Mouse (Mus musculus) intestine, embryonic 15.5 days (tissue): ENCODE results near the gene Cfap300. TPM values are rescaled to one million over a fixed set of nuclear protein-coding genes. Genes with fewer than 3 reads are reported as not detected.

Experiments used
- ATAC-seq: fragments of 200-750 bp; cut with Nextera tagmentation; 2 replicates; pipeline ENCODE4 v1.8.0; 2017; ENCODE audit warnings: moderate TSS enrichment, moderate library complexity
- H3K27ac ChIP-seq: fragments of 300-500 bp; sonication (generic); 2 replicates; pipeline ENCODE4 v1.5.1; 2015; ENCODE audit warnings: mild to moderate bottlenecking, inconsistent platforms
- H3K27me3 ChIP-seq: fragments of 300-500 bp; sonication (generic); replicated peaks from 2 replicates; pipeline ENCODE4 v1.6.1; 2015; ENCODE audit warnings: inconsistent platforms
- H3K36me3 ChIP-seq: fragments of 300-500 bp; sonication (generic); 2 replicates; pipeline ENCODE4 v1.6.1; 2015; ENCODE audit warnings: inconsistent platforms
- H3K4me1 ChIP-seq: fragments of 300-500 bp; sonication (generic); replicated peaks from 2 replicates; pipeline ENCODE4 v1.6.1; 2015; ENCODE audit warnings: inconsistent platforms
- H3K4me2 ChIP-seq: fragments of 300-500 bp; sonication (generic); replicated peaks from 2 replicates; pipeline ENCODE4 v1.6.1; 2015; ENCODE audit warnings: mild to moderate bottlenecking, inconsistent platforms
- H3K4me3 ChIP-seq: fragments of 300-500 bp; sonication (generic); replicated peaks from 2 replicates; pipeline ENCODE4 v1.5.1; 2015; ENCODE audit warnings: inconsistent platforms
- H3K9ac ChIP-seq: fragments of 300-500 bp; sonication (generic); 2 replicates; pipeline ENCODE4 v1.6.1; 2015; ENCODE audit warnings: inconsistent platforms
- H3K9me3 ChIP-seq: fragments of 300-500 bp; sonication (generic); 2 replicates; pipeline ENCODE4 v1.6.1; 2016; ENCODE audit warnings: inconsistent platforms
- WGBS: fragments of 180-500 bp; shearing (Covaris S2); methylation state at CpG from one replicate; pipeline ENCODE4 v1.1.7; 2015; 5-methylcytosine and 5-hydroxymethylcytosine counted together
- polyA plus RNA-seq: library from polyadenylated mRNA; unstranded; fragments of >200 nt; fragmentation: Nextera tagmentation; extraction: Ambion mirVana; gene quantifications from 2 replicates; pipeline ENCODE4 v1.2.1, GENCODE M21; 2015

Gene Cfap300
- polyA plus RNA-seq, 1 experiment from 2014 or later: 8.6 TPM

DNA sequence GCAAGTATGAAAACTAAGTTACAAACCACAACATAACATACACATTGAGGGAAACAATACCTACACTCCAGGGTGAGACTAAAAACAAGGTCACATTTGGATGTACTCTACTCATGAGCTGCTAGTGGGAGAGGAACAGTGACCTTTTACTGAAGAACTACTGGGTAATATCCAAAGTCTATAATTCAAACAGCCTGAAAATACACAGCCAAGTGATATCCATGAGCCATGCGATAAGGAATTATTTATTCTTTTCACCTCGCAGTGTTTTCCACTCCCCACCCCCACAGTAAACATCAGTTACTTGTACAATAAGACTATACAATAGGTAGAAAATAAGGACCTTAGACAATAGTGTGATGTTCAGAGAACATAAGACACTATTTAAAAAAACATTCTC, 62.5 kb downstream of the Cfap300 start:
- Histone ChIP-seq H3K27ac (no peak overlapping the region), H3K9ac (no peak overlapping the region), H3K4me2 (no peak overlapping the region), H3K36me3 (no peaks in the 10 kb centered on the region), H3K9me3 (no peaks in the 10 kb centered on the region), H3K4me1 (0 out of 2 replicates have a peak, but pooled peaks cover 3% of the 10 kb centered on the region), H3K4me3 (no peak overlapping the region), H3K27me3 (no peaks in the 10 kb centered on the region)
- ATAC-seq: no peak
- 69% methylated on average over 2 of the region's 2 CpGs for WGBS

GRCm38 (mm10) chr9:7979153-7979916, 63.3 kb downstream of the Cfap300 start:
- Histone ChIP-seq H3K27me3 (no peaks in the 10 kb centered on the region), H3K4me3 (no peak overlapping the region), H3K9ac (no peak overlapping the region), H3K4me1 (0 out of 2 replicates have a peak, but pooled peaks cover 3% of the 10 kb centered on the region), H3K36me3 (no peaks in the 10 kb centered on the region), H3K4me2 (no peak overlapping the region), H3K9me3 (no peaks in the 10 kb centered on the region), H3K27ac (no peak overlapping the region)
- no peak for ATAC-seq
- 81% methylated on average over 11 of the region's 11 CpGs for WGBS

GRCm38 (mm10) chr9:7978502-7978901, 64.1 kb downstream of the Cfap300 start:
- 90% methylated on average over 3 of the region's 3 CpGs for WGBS
- peaks cover 5% of the 10 kb centered on the region; the same call in 1 of the 2 replicates for H3K36me3 ChIP-seq

DNA sequence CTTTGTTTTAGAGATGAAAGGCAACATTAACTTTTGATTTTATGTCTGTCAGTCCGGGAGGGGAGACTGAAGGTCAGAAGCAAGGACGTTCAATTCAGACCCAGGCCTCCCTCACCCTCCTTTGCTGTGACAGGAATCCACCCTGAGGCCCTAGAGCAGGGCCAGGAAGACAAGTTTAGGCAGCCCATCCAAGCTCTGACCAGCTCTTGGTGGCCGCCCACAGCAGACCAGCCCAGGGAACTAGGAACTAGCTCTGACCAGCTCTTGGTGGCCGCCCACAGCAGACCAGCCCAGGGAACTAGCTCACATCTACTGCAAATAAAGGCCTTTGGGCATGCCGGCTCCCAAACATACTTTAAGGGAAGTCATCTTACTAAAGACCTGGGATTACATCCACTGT, 65.0 kb downstream of the Cfap300 start:
- no peaks in the 10 kb centered on the region for H3K9me3 ChIP-seq
- ATAC-seq: no peak
- WGBS: 83% methylated on average over 5 of the region's 5 CpGs
- no peaks in the 10 kb centered on the region for H3K27me3 ChIP-seq
- no peak overlapping the region for H3K4me2 ChIP-seq
- H3K4me1 ChIP-seq: no peaks in the 10 kb centered on the region
- no peak overlapping the region for H3K27ac ChIP-seq
- H3K4me3 ChIP-seq: no peak overlapping the region
- no peak overlapping the region for H3K9ac ChIP-seq
- H3K36me3 ChIP-seq: peaks cover 12% of the 10 kb centered on the region; the same call in 1 of the 2 replicates

More at GRCm38 (mm10) chr9:7978502-7978901, 64.1 kb downstream of the Cfap300 start:
- ATAC-seq: no peak
- Histone ChIP-seq H3K4me2 (no peak overlapping the region), H3K4me3 (no peak overlapping the region), H3K9me3 (no peaks in the 10 kb centered on the region), H3K27me3 (no peaks in the 10 kb centered on the region), H3K9ac (no peak overlapping the region), H3K4me1 (no peaks in the 10 kb centered on the region), H3K27ac (no peak overlapping the region)

DNA sequence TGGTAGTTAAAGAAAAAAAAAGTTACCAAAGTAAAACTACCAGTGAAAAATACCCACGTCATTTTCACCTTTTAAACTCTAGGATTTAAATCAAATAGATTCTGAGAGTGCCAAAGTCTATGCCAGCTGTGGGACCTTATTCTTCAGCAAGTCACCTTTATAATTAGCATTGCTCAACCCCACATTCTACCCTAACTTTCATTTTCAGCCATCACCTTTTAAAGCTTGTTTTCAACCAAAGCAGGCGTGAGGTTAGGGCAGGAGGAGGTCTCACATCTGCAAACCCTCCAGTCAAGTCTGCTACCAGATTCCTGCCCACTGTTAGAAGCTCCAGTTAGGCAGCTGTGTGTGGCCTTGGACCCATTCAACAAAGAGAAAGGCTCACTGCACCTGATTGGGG, 70.6 kb downstream of the Cfap300 start:
- ATAC-seq: no peak
- no peaks in the 10 kb centered on the region; the same call in 1 of the 2 replicates for H3K4me1 ChIP-seq
- 73% methylated on average over 2 of the region's 2 CpGs for WGBS

More for the DNA sequence above, 70.6 kb downstream of the Cfap300 start:
- Histone ChIP-seq H3K9ac (no peak overlapping the region), H3K36me3 (peaks cover 12% of the 10 kb centered on the region; the same call in 1 of the 2 replicates), H3K4me2 (no peak overlapping the region), H3K27me3 (no peaks in the 10 kb centered on the region), H3K4me3 (no peak overlapping the region), H3K9me3 (no peaks in the 10 kb centered on the region), H3K27ac (no peak overlapping the region)

Other genes starting within 250 kb of the Cfap300 start
- 28.9 and 32.1 TPM in 2 replicates for gene Birc2, start 205.8 kb downstream of the Cfap300 start, polyA plus RNA-seq
- gene Birc3, start 169.6 kb downstream of the Cfap300 start, polyA plus RNA-seq: 11.7 and 11.9 TPM in 2 replicates
- 25.3 and 25.9 TPM in 2 replicates for gene Yap1, start 38.2 kb downstream of the Cfap300 start, polyA plus RNA-seq
- 1.1 and 1.3 TPM in 2 replicates for gene Cep126, start 91.5 kb upstream of the Cfap300 start, polyA plus RNA-seq